Mouse (Mus musculus) heart, embryonic 13.5 days (tissue): Measurements from ENCODE around the gene Rnf34. TPM values are rescaled to one million over a fixed set of nuclear protein-coding genes. Genes with fewer than 3 reads are reported as not detected.

ENCODE experiments used
- ATAC-seq: fragments of 200-750 bp; cut with Nextera tagmentation; 2 replicates; pipeline ENCODE4 v1.8.0; 2017; ENCODE audit warnings: moderate TSS enrichment; ENCODE audit not compliant: insufficient number of reproducible peaks, low FRiP score, low TSS enrichment; ENCODE audit errors: extremely low read depth
- H3K27ac ChIP-seq: fragments of 300-500 bp; sonication (generic); replicated peaks from 2 replicates; pipeline ENCODE4 v1.5.1; 2015; ENCODE audit warnings: moderate library complexity, mild to moderate bottlenecking, inconsistent platforms
- H3K27me3 ChIP-seq: fragments of 300-500 bp; sonication (generic); replicated peaks from 2 replicates; pipeline ENCODE4 v1.6.1; 2015; ENCODE audit warnings: mild to moderate bottlenecking, inconsistent platforms
- H3K36me3 ChIP-seq: fragments of 300-500 bp; sonication (generic); 2 replicates; pipeline ENCODE4 v1.6.1; 2015; ENCODE audit warnings: mild to moderate bottlenecking, inconsistent platforms
- H3K4me1 ChIP-seq: fragments of 300-500 bp; sonication (generic); 2 replicates; pipeline ENCODE4 v1.6.1; 2015; ENCODE audit warnings: inconsistent platforms
- H3K4me2 ChIP-seq: fragments of 300-500 bp; sonication (generic); 2 replicates; pipeline ENCODE4 v1.6.1; 2015; ENCODE audit warnings: inconsistent platforms, mild to moderate bottlenecking, moderate library complexity
- H3K4me3 ChIP-seq: fragments of 300-500 bp; sonication (generic); 2 replicates; pipeline ENCODE4 v1.5.1; 2015; ENCODE audit warnings: moderate library complexity, mild to moderate bottlenecking, inconsistent platforms
- H3K9ac ChIP-seq: fragments of 300-500 bp; sonication (generic); 2 replicates; pipeline ENCODE4 v1.6.1; 2015; ENCODE audit warnings: inconsistent platforms, mild to moderate bottlenecking, moderate library complexity
- H3K9me3 ChIP-seq: fragments of 300-500 bp; sonication (generic); 2 replicates; pipeline ENCODE4 v1.6.1; 2016; ENCODE audit warnings: inconsistent platforms
- WGBS: fragments of 180-500 bp; shearing (Covaris S2); methylation state at CpG from one replicate; pipeline ENCODE4 v1.1.7; 2015; ENCODE audit warnings: mixed read lengths; 5-methylcytosine and 5-hydroxymethylcytosine counted together
- polyA plus RNA-seq: library from polyadenylated mRNA; unstranded; fragments of >200 nt; fragmentation: Nextera tagmentation; extraction: Ambion mirVana; gene quantifications from 2 replicates; pipeline ENCODE4 v1.2.1, GENCODE M21; 2015

Gene Rnf34
- 26.4 and 29.8 TPM in 2 replicates for polyA plus RNA-seq

GRCm38 (mm10) chr5:122849521-122850318, at the start of gene Rnf34:
Gene Rnf34 (plus strand): TSS chr5:122850048.
- peak within 1 kb of the TSS; percentile 96 for H3K27ac ChIP-seq
- peaks cover 29% of the 10 kb centered on the region for H3K4me1 ChIP-seq

GRCm38 (mm10) chr5:122800345-122801010, 49.4 kb upstream of the Rnf34 start:
- H3K27ac ChIP-seq = peak overlapping the region; percentile 66
- WGBS = 36% methylated on average over 13 of the region's 13 CpGs
- no peak overlapping the region for H3K4me3 ChIP-seq
- no peak for ATAC-seq
- no peaks in the 10 kb centered on the region for H3K9me3 ChIP-seq
- H3K9ac ChIP-seq = no peak overlapping the region
- H3K36me3 ChIP-seq = peaks cover 97% of the 10 kb centered on the region
- peaks cover 56% of the 10 kb centered on the region for H3K4me1 ChIP-seq
- H3K4me2 ChIP-seq = no peak overlapping the region
- no peaks in the 10 kb centered on the region for H3K27me3 ChIP-seq

More at GRCm38 (mm10) chr5:122849521-122850318, at the start of gene Rnf34:
- 2% methylated on average over 59 of the region's 61 CpGs for WGBS
- H3K4me2 ChIP-seq = peak within 1 kb of the TSS; percentile 95
- H3K4me3 ChIP-seq = peak within 1 kb of the TSS; percentile 96
- no peaks in the 10 kb centered on the region for H3K9me3 ChIP-seq
- peak within 1 kb of the TSS; percentile 99 for H3K9ac ChIP-seq
- no peaks in the 10 kb centered on the region for H3K27me3 ChIP-seq
- no peaks in the 10 kb centered on the region for H3K36me3 ChIP-seq
- ATAC-seq = peak; percentile 97

- Histone ChIP-seq H3K27ac (peak overlapping the region; percentile 74), H3K4me3 (no peak overlapping the region), H3K9ac (no peak overlapping the region), H3K4me2 (no peak overlapping the region), H3K27me3 (no peaks in the 10 kb centered on the region), H3K4me1 (peaks cover 56% of the 10 kb centered on the region), H3K9me3 (no peaks in the 10 kb centered on the region), H3K36me3 (peaks cover 97% of the 10 kb centered on the region)
- 93% methylated on average over 8 of the region's 8 CpGs for WGBS
- ATAC-seq = no peak
Measured at GRCm38 (mm10) chr5:122801684-122802083, 48.2 kb upstream of the Rnf34 start.

- peaks cover 55% of the 10 kb centered on the region for H3K4me1 ChIP-seq
Measured at GRCm38 (mm10) chr5:122802706-122803105, 47.1 kb upstream of the Rnf34 start.

GRCm38 (mm10) chr5:122805503-122805902, 44.3 kb upstream of the Rnf34 start:
- Histone ChIP-seq H3K4me3 (no peak overlapping the region), H3K36me3 (peaks cover 98% of the 10 kb centered on the region), H3K4me2 (no peak overlapping the region), H3K4me1 (peaks cover 27% of the 10 kb centered on the region), H3K27ac (no peak overlapping the region), H3K9me3 (no peaks in the 10 kb centered on the region), H3K27me3 (no peaks in the 10 kb centered on the region), H3K9ac (no peak overlapping the region)
- 60% methylated on average over 3 of the region's 3 CpGs for WGBS
- ATAC-seq = no peak

More at GRCm38 (mm10) chr5:122802706-122803105, 47.1 kb upstream of the Rnf34 start:
- H3K27ac ChIP-seq = peak overlapping the region; percentile 74
- peaks cover 100% of the 10 kb centered on the region for H3K36me3 ChIP-seq
- no peak overlapping the region for H3K4me2 ChIP-seq
- no peaks in the 10 kb centered on the region for H3K9me3 ChIP-seq
- H3K4me3 ChIP-seq = no peak overlapping the region
- WGBS = 66% methylated on average over 9 of the region's 9 CpGs
- no peak for ATAC-seq
- H3K27me3 ChIP-seq = no peaks in the 10 kb centered on the region
- H3K9ac ChIP-seq = no peak overlapping the region

GRCm38 (mm10) chr5:122811364-122812079, 38.3 kb upstream of the Rnf34 start:
- H3K4me2 ChIP-seq = no peak overlapping the region
- peaks cover 96% of the 10 kb centered on the region for H3K36me3 ChIP-seq
- no peaks in the 10 kb centered on the region for H3K27me3 ChIP-seq
- H3K4me3 ChIP-seq = no peak overlapping the region
- WGBS = 87% methylated on average over 9 of the region's 9 CpGs
- no peak overlapping the region for H3K27ac ChIP-seq
- no peaks in the 10 kb centered on the region for H3K4me1 ChIP-seq
- no peak overlapping the region for H3K9ac ChIP-seq
- no peaks in the 10 kb centered on the region for H3K9me3 ChIP-seq
- ATAC-seq = no peak

- Histone ChIP-seq H3K27me3 (no peaks in the 10 kb centered on the region), H3K4me3 (no peak overlapping the region), H3K4me1 (no peaks in the 10 kb centered on the region), H3K9ac (no peak overlapping the region), H3K4me2 (no peak overlapping the region), H3K27ac (no peak overlapping the region), H3K36me3 (peaks cover 95% of the 10 kb centered on the region), H3K9me3 (no peaks in the 10 kb centered on the region)
- ATAC-seq = no peak
- 88% methylated on average over 3 of the region's 3 CpGs for WGBS
Measured at GRCm38 (mm10) chr5:122812699-122813098, 37.1 kb upstream of the Rnf34 start.

GRCm38 (mm10) chr5:122820777-122821523, 28.9 kb upstream of the Rnf34 start, which contains the start of gene Anapc5:
Gene Anapc5 (minus strand): TSS chr5:122821339.
- peaks cover 35% of the 10 kb centered on the region for H3K36me3 ChIP-seq
- H3K9me3 ChIP-seq = no peaks in the 10 kb centered on the region
- H3K27me3 ChIP-seq = no peaks in the 10 kb centered on the region
- H3K4me2 ChIP-seq = peak within 1 kb of the TSS; percentile 76
- H3K27ac ChIP-seq = peak within 1 kb of the TSS; percentile 98
- peak; percentile 96 for ATAC-seq
- peak within 1 kb of the TSS; percentile 95 for H3K9ac ChIP-seq
- H3K4me1 ChIP-seq = peaks cover 15% of the 10 kb centered on the region
- under 1% methylated on average over 55 of the region's 55 CpGs for WGBS
- peak within 1 kb of the TSS; percentile 89 for H3K4me3 ChIP-seq

- H3K4me1 ChIP-seq = peaks cover 15% of the 10 kb centered on the region
- peak overlapping the region; percentile 76 for H3K4me2 ChIP-seq
- ATAC-seq = no peak
- H3K27me3 ChIP-seq = no peaks in the 10 kb centered on the region
- peak overlapping the region; percentile 98 for H3K27ac ChIP-seq
- H3K4me3 ChIP-seq = peak overlapping the region; percentile 89
- H3K36me3 ChIP-seq = peaks cover 30% of the 10 kb centered on the region
- H3K9me3 ChIP-seq = no peaks in the 10 kb centered on the region
- WGBS = under 1% methylated on average over 10 of the region's 10 CpGs
- H3K9ac ChIP-seq = peak overlapping the region; percentile 84
Measured at GRCm38 (mm10) chr5:122821524-122821885, 28.3 kb upstream of the Rnf34 start.

GRCm38 (mm10) chr5:122822441-122822840, 27.4 kb upstream of the Rnf34 start:
- Histone ChIP-seq H3K4me3 (no peak overlapping the region), H3K27me3 (no peaks in the 10 kb centered on the region), H3K4me2 (no peak overlapping the region), H3K9me3 (no peaks in the 10 kb centered on the region), H3K4me1 (peaks cover 15% of the 10 kb centered on the region), H3K9ac (no peak overlapping the region), H3K27ac (no peak overlapping the region), H3K36me3 (peaks cover 22% of the 10 kb centered on the region)
- no peak for ATAC-seq
- 80% methylated on average over 4 of the region's 4 CpGs for WGBS
